Mouse (Mus musculus) monocyte, adult 5-6 weeks (primary cell): Measurements from ENCODE around the gene 4933412E24Rik. TPM values are rescaled to one million over a fixed set of nuclear protein-coding genes. Genes with fewer than 3 reads are reported as not detected.

ENCODE experiments used
- ATAC-seq: fragments of 153-309, 156-312 bp; replicated peaks from 2 replicates; pipeline ENCODE4 v1.8.0; 2017; ENCODE audit warnings: mild to moderate bottlenecking; ENCODE audit not compliant: low TSS enrichment, insufficient number of reproducible peaks, severe bottlenecking, poor library complexity, low FRiP score
- total RNA-seq: library from RNA; stranded (forward); fragments of 200-1000, 200-491, 200-594 nt; gene quantifications from 3 replicates; pipeline ENCODE4 v1.2.3, GENCODE M21; 2017

Gene 4933412E24Rik
- total RNA-seq = not detected in 3 replicates

DNA sequence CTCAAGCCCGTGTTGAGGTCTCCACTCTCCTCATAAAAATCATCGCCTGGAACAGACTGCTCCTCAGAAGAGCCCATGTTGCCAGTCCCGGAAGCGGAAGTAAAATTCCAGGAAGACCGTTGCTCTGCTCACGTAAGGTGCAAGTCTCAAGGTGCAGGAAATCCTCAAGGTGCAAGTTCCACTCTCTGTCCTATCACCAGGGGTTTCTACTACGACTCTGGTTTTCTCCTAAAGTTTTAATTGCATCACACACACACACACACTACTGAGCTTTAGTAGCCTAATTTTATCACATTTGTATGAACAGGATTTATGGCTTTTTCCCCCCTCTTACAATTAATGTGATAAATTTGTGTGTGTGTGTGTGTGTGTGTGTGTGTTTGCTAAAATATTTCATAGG, at the start of gene 4933412E24Rik:
TSS of gene 4933412E24Rik (minus strand) at position 101 of the 400 bp plus-strand sequence.
- no peak for ATAC-seq

DNA sequence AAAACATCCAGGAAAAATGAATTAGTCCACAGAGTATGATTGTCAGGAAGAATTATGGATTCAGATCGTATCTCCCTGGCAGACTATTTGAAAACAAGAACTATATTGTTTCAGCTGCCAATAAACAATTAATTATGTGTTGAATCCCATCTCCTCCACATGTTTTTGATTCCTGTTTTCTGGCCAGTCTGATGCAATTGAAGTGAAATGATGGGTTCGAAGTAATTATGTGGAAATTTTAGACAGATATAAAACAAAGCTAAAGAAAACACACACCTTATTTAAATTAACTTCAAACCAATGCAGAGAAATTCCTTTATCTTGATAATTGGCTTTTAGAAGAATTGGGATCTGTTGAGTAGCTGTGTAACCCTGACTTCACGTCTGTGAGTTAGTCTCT, 14.3 kb upstream of the 4933412E24Rik start:
- no peak for ATAC-seq

DNA sequence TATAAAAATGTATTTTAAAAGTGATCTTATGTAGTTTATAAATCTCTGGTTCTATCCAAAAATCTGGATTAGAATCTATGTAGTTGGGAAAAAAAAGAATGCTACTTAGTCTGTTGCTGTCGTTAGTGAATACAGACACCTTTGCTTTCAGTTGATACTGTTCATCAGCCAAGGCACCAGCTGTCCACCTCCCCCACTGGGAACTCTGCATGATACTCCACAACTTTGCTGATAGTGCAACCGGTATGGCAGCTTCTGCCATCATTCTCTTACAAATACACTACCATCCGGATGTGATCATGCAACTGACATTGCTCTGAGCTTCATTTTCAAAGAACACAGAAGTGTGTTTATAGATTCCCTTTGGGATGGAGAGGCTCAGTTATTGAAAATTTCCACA, 4.8 kb upstream of the 4933412E24Rik start:
- ATAC-seq = no peak

DNA sequence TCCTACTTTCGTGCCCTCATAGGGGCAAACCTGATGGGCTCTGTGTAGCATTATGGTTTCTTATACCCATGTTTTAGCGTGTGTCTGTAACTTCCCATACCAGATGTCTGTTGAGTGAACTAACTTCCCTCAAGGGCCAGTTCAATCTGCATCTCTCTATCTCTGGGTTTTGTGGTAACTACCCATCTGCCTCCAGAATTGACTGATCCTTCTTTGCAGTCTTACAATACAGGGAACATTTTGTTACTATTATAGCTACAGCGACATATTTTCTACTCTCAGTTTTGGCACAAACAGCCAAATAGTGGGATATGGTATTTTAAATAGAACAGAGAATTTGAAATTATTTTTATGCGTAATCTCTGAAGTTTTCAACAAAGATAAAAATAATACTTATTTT, 6.2 kb downstream of the 4933412E24Rik start:
- no peak for ATAC-seq

DNA sequence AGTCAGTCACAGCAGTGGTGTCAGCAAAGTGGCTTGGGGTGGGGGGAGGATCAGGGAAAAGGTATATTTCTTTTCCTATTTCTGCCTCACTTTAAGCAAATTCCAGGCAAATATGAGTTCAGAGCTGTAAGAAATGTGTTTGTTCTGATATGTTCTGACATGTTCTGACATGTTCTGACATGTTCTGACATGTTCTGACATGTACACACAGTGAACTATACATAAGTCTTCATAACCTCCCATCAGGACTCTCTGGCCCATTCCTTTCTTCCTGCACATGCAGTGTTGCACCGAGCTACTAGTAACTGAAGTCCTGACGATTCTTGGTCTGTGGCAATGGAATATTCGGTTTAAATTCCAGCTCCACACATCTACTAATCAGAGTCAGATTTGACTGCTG, 6.8 kb downstream of the 4933412E24Rik start:
- no peak for ATAC-seq

DNA sequence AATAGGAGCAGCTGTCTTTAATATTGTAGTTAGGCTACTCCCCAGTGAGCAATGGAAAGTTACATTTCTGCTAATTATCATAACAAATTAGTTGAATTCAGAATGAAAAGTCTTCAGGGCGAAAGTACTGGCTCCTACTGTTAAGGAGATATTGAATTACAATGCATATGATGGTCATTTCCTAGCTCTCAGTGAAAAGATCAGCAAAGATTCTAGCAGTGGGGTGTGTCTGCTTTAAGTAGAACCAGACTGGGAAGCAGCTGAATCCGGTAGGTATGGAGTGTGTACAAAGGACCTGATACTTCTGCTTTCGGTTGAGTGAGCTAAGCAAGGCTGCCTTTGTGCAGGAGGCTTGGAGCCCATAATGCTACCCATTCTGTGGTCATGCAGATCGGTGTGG, 32.6 kb downstream of the 4933412E24Rik start:
- ATAC-seq = no peak

DNA sequence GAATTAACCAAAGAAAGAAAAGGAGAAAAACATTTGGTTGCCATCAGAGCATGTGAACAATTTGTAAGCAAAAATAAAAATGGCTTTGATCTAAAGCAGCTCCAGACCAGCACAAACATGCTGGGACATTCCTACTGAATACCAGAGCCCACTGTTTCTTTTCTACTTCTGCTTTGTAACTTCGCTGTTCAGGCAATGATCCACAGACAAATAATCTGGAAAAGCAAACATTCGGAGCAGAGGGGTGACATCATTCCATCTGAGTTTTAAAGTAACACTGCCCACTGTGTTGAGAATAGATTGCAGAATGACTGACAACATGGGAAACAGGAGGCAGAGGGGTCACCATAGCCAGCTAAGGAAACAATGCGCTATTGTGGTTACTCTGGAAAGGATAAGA, 41.1 kb downstream of the 4933412E24Rik start:
- no peak for ATAC-seq

DNA sequence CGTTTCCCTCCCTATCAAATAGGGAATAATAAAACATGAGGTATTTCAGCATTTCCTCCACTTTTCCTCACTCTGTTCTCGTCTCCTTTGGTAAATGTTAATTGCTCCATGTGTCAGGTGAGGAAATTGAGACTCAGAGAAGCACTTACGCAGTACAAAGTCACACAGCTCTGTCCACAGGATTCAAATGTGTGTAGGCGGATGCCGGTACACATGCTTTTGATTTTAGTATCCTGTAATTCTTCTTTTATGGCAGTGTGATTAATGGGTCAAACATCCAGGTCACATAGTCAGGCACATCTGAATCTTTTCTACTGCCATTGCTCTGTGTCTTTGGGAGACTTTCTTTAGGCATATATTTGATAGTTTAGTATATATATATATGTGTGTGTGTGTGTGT, 41.8 kb downstream of the 4933412E24Rik start:
- no peak for ATAC-seq

DNA sequence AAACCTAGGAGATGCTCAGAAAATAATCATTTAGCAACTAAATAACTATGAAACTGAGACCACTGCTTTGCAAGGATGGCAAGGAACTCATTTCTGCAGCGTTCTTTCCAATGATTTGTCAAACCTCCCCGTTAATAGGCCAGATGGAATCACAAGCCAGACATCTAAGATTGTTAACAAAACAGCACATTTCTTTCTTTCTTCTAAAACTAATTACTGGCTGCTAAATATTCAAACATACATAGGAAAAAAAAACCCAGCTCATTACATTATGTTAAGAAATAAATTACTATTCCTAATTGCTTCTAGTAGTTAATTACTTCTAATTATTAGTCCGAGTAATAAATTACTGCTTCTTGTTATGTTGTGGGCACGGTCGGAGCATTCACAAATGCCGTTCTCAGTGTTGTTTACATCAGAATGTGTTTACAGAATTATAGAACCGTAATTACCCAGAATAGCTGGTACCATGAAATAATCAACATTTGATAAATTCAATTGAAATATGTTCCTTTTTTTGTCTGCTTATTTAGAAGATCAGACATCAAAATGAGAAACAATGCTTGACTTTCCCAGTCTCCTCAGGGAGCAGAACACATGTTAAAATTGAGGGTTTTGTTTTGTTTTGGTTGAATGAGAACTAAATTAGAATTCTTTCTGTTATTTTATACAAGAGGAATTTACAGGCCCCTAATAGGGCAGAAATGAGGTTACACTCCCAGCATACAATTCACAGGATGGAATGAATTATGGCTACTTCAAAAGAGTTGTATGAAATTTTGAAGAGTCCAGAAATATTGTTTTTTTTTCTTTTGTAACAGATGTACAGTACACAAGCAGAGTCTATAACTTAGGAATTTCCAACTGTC, 42.5 kb downstream of the 4933412E24Rik start:
- ATAC-seq = no peak
